7 mouse cellular contexts compared by ENCODE assay signal in the genomic region with DNA sequence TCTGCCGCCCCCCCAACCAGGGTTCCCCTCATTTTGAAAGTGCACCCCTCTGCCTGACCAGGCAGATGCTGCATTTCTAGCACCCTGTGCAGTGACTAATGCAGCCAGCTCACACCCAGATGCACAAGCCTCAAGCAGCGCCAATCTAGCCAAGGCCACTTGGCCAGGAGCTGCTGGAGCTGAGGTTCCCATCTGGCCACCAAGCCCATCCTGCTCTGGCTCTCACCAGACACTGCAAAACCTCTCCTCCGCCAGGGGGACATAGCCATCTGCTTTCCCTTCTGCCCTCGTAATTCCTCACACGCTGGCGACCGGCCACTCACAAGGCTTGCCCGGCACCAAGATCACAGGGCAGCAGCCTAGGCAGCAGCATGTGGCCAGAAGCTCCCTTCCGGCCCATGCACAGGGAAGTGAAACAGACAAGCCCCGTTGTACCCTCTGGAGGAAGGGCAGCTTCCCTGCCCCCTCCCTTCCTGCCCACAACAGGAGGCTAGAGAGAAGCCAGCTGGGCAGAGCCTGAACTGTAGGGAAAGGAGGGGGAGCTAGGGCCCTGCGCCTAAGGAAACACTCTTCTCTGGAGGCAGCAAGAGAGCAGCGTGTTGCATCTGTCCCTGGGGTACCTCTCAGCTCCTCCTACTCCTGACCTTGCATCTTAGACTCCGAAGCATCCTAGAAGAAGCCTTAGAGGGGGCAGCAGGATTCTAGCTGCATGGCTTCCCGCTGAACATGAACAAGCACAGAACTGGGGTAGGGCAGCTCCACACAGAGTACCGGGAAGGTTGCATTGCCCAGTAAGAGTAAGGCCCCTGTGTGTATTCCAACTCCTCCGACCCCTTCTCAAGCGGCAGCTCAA.
A peak's percentile ranks its signal among the peaks of the same experiment; 100 is the strongest.
DNase-seq lines count a peak whose midpoint lies in the region; ATAC-seq and TF ChIP-seq lines count a peak whose summit lies in the region.

No protein-coding gene starts in this region.

- H3K27ac ChIP-seq in forebrain, embryonic 10.5 days: peak overlapping the region; percentile 58
- H3K27ac ChIP-seq in heart, embryonic 13.5 days (replicated peaks): no peak overlapping the region
- no peak overlapping the region; the same call in 1 of the 2 replicates for H3K27ac ChIP-seq in kidney, postnatal 0 days
- H3K27ac ChIP-seq in midbrain, embryonic 16.5 days (ENCODE audit: low read length): no peak overlapping the region
- H3K27ac ChIP-seq in spleen, adult 2 months (ENCODE audit: insufficient read depth, low read length): no peak overlapping the region

- no peak for TF ChIP-seq POLR2A in spleen, adult 2 months (IDR thresholded peaks at IDR 0.05; ENCODE audit: low read depth, low read length)

- H3K36me3 ChIP-seq in forebrain, embryonic 10.5 days (replicated peaks): no peaks in the 10 kb centered on the region
- no peaks in the 10 kb centered on the region for H3K36me3 ChIP-seq in heart, embryonic 13.5 days
- H3K36me3 ChIP-seq in kidney, postnatal 0 days (ENCODE audit: insufficient read depth, low read length): no peaks in the 10 kb centered on the region
- no peaks in the 10 kb centered on the region for H3K36me3 ChIP-seq in midbrain, embryonic 16.5 days (ENCODE audit: control insufficient read depth, insufficient read depth, low read length)
- no peaks in the 10 kb centered on the region for H3K36me3 ChIP-seq in spleen, adult 2 months (ENCODE audit: control insufficient read depth, insufficient read depth, low read length)

- H3K4me1 ChIP-seq in forebrain, embryonic 10.5 days: peaks cover 40% of the 10 kb centered on the region
- H3K4me1 ChIP-seq in heart, embryonic 13.5 days: peaks cover 35% of the 10 kb centered on the region
- H3K4me1 ChIP-seq in kidney, postnatal 0 days (replicated peaks; ENCODE audit: insufficient read depth, low read length): peaks cover 15% of the 10 kb centered on the region
- H3K4me1 ChIP-seq in midbrain, embryonic 16.5 days (ENCODE audit: control insufficient read depth, insufficient read depth, low read length): peaks cover 9% of the 10 kb centered on the region; the same call in 1 of the 2 replicates
- peaks cover 7% of the 10 kb centered on the region; the same call in 1 of the 2 replicates for H3K4me1 ChIP-seq in spleen, adult 2 months (ENCODE audit: control insufficient read depth, insufficient read depth, insufficient read length)

- 12% methylated on average over 17 of the region's 17 CpGs for WGBS in forebrain, embryonic 10.5 days
- WGBS in heart, embryonic 13.5 days: 11% methylated on average over 17 of the region's 17 CpGs
- WGBS in kidney, postnatal 0 days: 12% methylated on average over 17 of the region's 17 CpGs
- 16% methylated on average over 17 of the region's 17 CpGs for WGBS in midbrain, embryonic 16.5 days
- WGBS in spleen, adult 2 months: 16% methylated on average over 17 of the region's 17 CpGs

- H3K9ac ChIP-seq in heart, embryonic 13.5 days: peak overlapping the region; percentile 74
- H3K9ac ChIP-seq in kidney, postnatal 0 days (ENCODE audit: low read depth, low read length): no peak overlapping the region
- H3K9ac ChIP-seq in midbrain, embryonic 16.5 days (ENCODE audit: low read depth, low read length): no peak overlapping the region

- peak; percentile 97 for DNase-seq in brain, adult 2 months (ENCODE audit: low read depth, low spot score)
- peak; percentile 77 for DNase-seq in forebrain, embryonic 10.5 days (ENCODE audit: extremely low spot score, low spot score)
- peak; percentile 89 for DNase-seq in kidney, postnatal 0 days (ENCODE audit: low spot score)
- DNase-seq in liver: peak; percentile 48
- DNase-seq in spleen, adult 2 months (ENCODE audit: low read depth in 1 of 2, low spot score in 2 of 2): peak in 1 of 2 experiments; percentile 40

- ATAC-seq in heart, embryonic 13.5 days (ENCODE audit: extremely low read depth, insufficient number of reproducible peaks, low FRiP score, low TSS enrichment): 0 out of 2 replicates have a peak, but pooled peaks have one; percentile 35
- peak; percentile 74 for ATAC-seq in kidney, postnatal 0 days (replicated peaks; ENCODE audit: low FRiP score, low read depth)
- peak; percentile 83 for ATAC-seq in midbrain, embryonic 16.5 days

- peak overlapping the region; percentile 73 for H3K4me2 ChIP-seq in heart, embryonic 13.5 days
- peak overlapping the region; percentile 58 for H3K4me2 ChIP-seq in kidney, postnatal 0 days (ENCODE audit: low read length)
- H3K4me2 ChIP-seq in midbrain, embryonic 16.5 days (ENCODE audit: low read length): peak overlapping the region; percentile 18

- H3K27me3 ChIP-seq in forebrain, embryonic 10.5 days (ENCODE audit: poor library complexity, severe bottlenecking): peaks cover 70% of the 10 kb centered on the region
- H3K27me3 ChIP-seq in heart, embryonic 13.5 days (replicated peaks): peaks cover 32% of the 10 kb centered on the region
- no peaks in the 10 kb centered on the region for H3K27me3 ChIP-seq in kidney, postnatal 0 days (ENCODE audit: insufficient read depth, low read length)
- H3K27me3 ChIP-seq in midbrain, embryonic 16.5 days (ENCODE audit: control insufficient read depth, insufficient read depth, low read depth, low read length): no peaks in the 10 kb centered on the region; the same call in 1 of the 2 replicates
- no peaks in the 10 kb centered on the region for H3K27me3 ChIP-seq in spleen, adult 2 months (ENCODE audit: control insufficient read depth, insufficient read depth, low read length)

- TF ChIP-seq CTCF in kidney, postnatal 0 days (IDR thresholded peaks at IDR 0.05; ENCODE audit: low read depth): peak; percentile 76
- no peak for TF ChIP-seq CTCF in spleen, adult 2 months (IDR thresholded peaks at IDR 0.05; ENCODE audit: extremely low read depth, insufficient read depth, insufficient read length, insufficient replicate concordance)

- no peaks in the 10 kb centered on the region for H3K9me3 ChIP-seq in forebrain, embryonic 10.5 days
- no peaks in the 10 kb centered on the region for H3K9me3 ChIP-seq in heart, embryonic 13.5 days
- no peaks in the 10 kb centered on the region for H3K9me3 ChIP-seq in kidney, postnatal 0 days (replicated peaks; ENCODE audit: low read length)
- H3K9me3 ChIP-seq in midbrain, embryonic 16.5 days (replicated peaks; ENCODE audit: control insufficient read depth, low read length, poor library complexity, severe bottlenecking): no peaks in the 10 kb centered on the region

- peak overlapping the region; percentile 34 for H3K4me3 ChIP-seq in forebrain, embryonic 10.5 days
- peak overlapping the region; percentile 46 for H3K4me3 ChIP-seq in heart, embryonic 13.5 days
- peak overlapping the region; percentile 23 for H3K4me3 ChIP-seq in kidney, postnatal 0 days (replicated peaks; ENCODE audit: low read depth, low read length)
- no peak overlapping the region for H3K4me3 ChIP-seq in midbrain, embryonic 16.5 days (ENCODE audit: low read depth, low read length)
- H3K4me3 ChIP-seq in spleen, adult 2 months (ENCODE audit: extremely low read depth, insufficient read depth, insufficient read length): peak overlapping the region; percentile 19; the same call in 1 of the 2 replicates

Comparison
In these comparisons a context has a peak if more than half of its experiments do, and no peak if none do; other contexts are left out.
1. H3K4me2 ChIP-seq: peak in every context shown above with its lines; median percentile 73 in heart, embryonic 13.5 days; 58 in kidney, postnatal 0 days; 18 in midbrain, embryonic 16.5 days.